Mouse (Mus musculus): Measurements from ENCODE around the gene Cdk12.

DNA sequence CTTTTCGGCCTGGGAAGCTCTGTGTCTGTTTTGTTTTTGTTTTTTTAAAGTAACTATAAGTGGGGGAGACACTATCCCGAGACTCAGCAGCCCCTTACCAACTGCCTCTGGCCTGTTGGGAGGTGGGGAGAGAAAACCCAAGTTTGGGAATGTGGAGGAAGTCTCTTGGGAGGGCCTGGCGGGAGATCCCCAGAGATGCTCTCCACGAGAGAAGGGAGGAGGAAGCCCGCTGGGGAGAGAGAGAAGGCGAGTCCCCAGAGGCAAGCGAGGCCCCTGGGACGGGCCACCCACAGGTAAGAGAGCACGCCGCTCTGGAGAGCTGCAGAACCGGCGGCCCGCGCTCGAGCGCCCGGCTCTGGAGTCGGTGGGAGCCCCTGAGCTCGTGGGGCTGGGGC lies 123.9 kb downstream of the Cdk12 start:
- TF ChIP-seq GATA1 (IDR thresholded peaks at IDR 0.05; ENCODE audit: low read length) = no peak
- no peak for TF ChIP-seq TAL1 (IDR thresholded peaks at IDR 0.05; ENCODE audit: low read length)

Measured in erythroblast, embryonic 14.5 days (primary cell).